Mouse (Mus musculus) spleen, adult 2 months (tissue): Measurements from ENCODE around the gene Slc31a1. TPM values are rescaled to one million over a fixed set of nuclear protein-coding genes. Genes with fewer than 3 reads are reported as not detected.

Experiments used
- DNase-seq, 2 experiments: peaks; one replicate each; pipeline versions ENCODE4 v3.0.0 to v3.0.0-alpha.2; 2012 to 2021; ENCODE audit warnings: low spot score in 2 of 2, low read depth in 1 of 2
- H3K27ac ChIP-seq: fragments of 200-500 bp; 2 replicates; pipeline ENCODE4 v1.5.1; 2012; ENCODE audit warnings: low read length, inconsistent platforms; ENCODE audit not compliant: insufficient read depth
- H3K27me3 ChIP-seq: fragments of 200-500 bp; 2 replicates; pipeline ENCODE4 v1.6.1; 2012; ENCODE audit warnings: mild to moderate bottlenecking, moderate library complexity, low read length, inconsistent platforms; ENCODE audit not compliant: control insufficient read depth, insufficient read depth
- H3K36me3 ChIP-seq: fragments of 200-500 bp; 2 replicates; pipeline ENCODE4 v1.6.1; 2012; ENCODE audit warnings: mild to moderate bottlenecking, low read length, inconsistent platforms; ENCODE audit not compliant: control insufficient read depth, insufficient read depth
- H3K4me1 ChIP-seq: fragments of 200-500 bp; 2 replicates; pipeline ENCODE4 v1.6.1; 2011; ENCODE audit warnings: inconsistent platforms; ENCODE audit not compliant: control insufficient read depth, insufficient read depth, insufficient read length
- H3K4me3 ChIP-seq: fragments of 200-500 bp; 2 replicates; pipeline ENCODE4 v1.5.1; 2011; ENCODE audit warnings: mild to moderate bottlenecking, inconsistent platforms; ENCODE audit not compliant: insufficient read depth, insufficient read length; ENCODE audit errors: extremely low read depth
- CTCF ChIP-seq: fragments of 200-500 bp; IDR thresholded peaks from 2 replicates; pipeline ENCODE4 v1.5.1; 2011; ENCODE audit warnings: mild to moderate bottlenecking, inconsistent platforms; ENCODE audit not compliant: insufficient read depth, insufficient read length, insufficient replicate concordance; ENCODE audit errors: extremely low read depth
- POLR2A ChIP-seq: fragments of 200-500 bp; IDR thresholded peaks from 2 replicates; pipeline ENCODE4 v1.6.1; 2011; ENCODE audit warnings: low read depth, low read length, inconsistent platforms
- WGBS: fragments of 180-500 bp; shearing (Covaris S2); methylation state at CpG from one replicate; pipeline ENCODE4 v1.1.7; 2018; 5-methylcytosine and 5-hydroxymethylcytosine counted together
- polyA plus RNA-seq: library from polyadenylated mRNA; depleted of rRNA; stranded (reverse); fragments of >200 nt; gene quantifications from 2 replicates; pipeline ENCODE4 v1.2.3, GENCODE M21; 2012

Gene Slc31a1
- polyA plus RNA-seq, 1 experiment: 5.4 TPM

DNA sequence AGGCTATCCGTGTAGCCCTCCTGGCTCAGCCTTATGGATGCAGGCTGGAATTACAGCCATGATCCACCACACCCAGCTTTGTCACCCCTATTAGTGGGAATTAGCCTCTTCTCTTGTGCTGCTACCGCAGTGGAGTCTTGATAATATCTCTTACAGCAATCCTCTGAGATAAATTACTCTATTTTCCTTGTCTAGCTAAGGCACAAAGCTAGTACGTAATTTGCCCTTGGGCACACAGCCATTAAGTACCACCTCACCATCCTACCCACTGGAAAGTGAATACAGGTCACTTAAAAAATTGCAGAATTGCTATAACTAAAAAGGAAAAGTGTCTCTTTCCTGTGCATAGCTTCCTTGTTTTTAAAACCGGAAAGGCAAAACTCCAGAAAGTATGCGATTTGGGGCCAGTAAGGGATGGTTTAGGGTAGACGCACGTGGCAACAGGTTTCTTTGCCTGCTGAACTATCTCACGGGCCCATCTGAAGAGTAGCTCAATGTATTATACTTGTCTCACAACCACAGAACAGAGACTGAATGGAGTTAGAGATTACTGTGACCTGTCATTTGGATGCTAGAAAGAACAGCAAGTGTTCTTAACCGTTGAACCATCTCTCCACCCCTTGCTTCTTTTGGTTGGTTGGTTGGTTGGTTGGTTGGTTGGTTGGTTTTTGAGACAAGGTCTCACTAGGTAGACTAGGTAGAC lies 12.4 kb downstream of the Slc31a1 start:
- Histone ChIP-seq H3K4me3 (no peak overlapping the region), H3K27ac (no peak overlapping the region), H3K36me3 (no peaks in the 10 kb centered on the region), H3K4me1 (no peaks in the 10 kb centered on the region; the same call in 1 of the 2 replicates), H3K27me3 (no peaks in the 10 kb centered on the region)
- TF ChIP-seq CTCF: no peak
- no peak for TF ChIP-seq POLR2A
- WGBS: 72% methylated on average over 9 of the region's 9 CpGs
- DNase-seq: no peak

- WGBS: 85% methylated on average over 7 of the region's 7 CpGs
- Histone ChIP-seq H3K4me3 (no peak overlapping the region), H3K27ac (no peak overlapping the region), H3K4me1 (no peaks in the 10 kb centered on the region), H3K27me3 (no peaks in the 10 kb centered on the region), H3K36me3 (no peaks in the 10 kb centered on the region)
- DNase-seq: no peak
- TF ChIP-seq POLR2A (no peak), CTCF (no peak)
Observed at GRCm38 (mm10) chr4:62373668-62374067, 13.1 kb downstream of the Slc31a1 start.

DNA sequence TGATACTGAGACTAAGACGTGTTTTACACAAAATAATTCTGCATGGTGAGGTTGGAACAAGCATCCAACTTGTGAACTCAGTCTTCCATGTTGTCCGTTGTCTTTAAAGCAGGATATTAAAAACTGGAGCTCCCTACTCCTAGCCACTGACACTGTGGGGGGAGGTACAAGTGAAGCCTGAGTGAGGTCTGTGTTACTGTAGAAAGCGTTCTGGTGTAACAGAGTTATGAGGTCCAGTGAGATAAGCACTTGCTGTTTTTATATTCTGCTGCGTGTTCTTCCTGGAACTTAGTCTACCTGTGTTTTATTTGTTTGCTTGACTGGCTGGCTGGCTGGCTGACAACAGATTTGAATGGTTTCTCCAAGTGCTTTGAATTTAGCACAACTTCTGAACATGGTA lies 13.8 kb downstream of the Slc31a1 start:
- H3K36me3 ChIP-seq: no peaks in the 10 kb centered on the region
- 89% methylated on average over 4 of the region's 4 CpGs for WGBS
- no peak overlapping the region for H3K27ac ChIP-seq
- no peak for DNase-seq
- H3K4me1 ChIP-seq: no peaks in the 10 kb centered on the region
- TF ChIP-seq POLR2A (no peak), CTCF (no peak)
- H3K4me3 ChIP-seq: no peak overlapping the region
- no peaks in the 10 kb centered on the region for H3K27me3 ChIP-seq

GRCm38 (mm10) chr4:62376123-62376522 lies 15.6 kb downstream of the Slc31a1 start:
- no peaks in the 10 kb centered on the region for H3K27me3 ChIP-seq
- no peak for DNase-seq
- H3K27ac ChIP-seq: no peak overlapping the region
- TF ChIP-seq CTCF (no peak), POLR2A (no peak)
- no peaks in the 10 kb centered on the region for H3K36me3 ChIP-seq
- H3K4me3 ChIP-seq: no peak overlapping the region
- 91% methylated on average over 2 of the region's 2 CpGs for WGBS
- no peaks in the 10 kb centered on the region for H3K4me1 ChIP-seq

- Histone ChIP-seq H3K4me3 (no peak overlapping the region), H3K27ac (no peak overlapping the region), H3K36me3 (no peaks in the 10 kb centered on the region), H3K4me1 (no peaks in the 10 kb centered on the region), H3K27me3 (no peaks in the 10 kb centered on the region)
- TF ChIP-seq CTCF: no peak
- TF ChIP-seq POLR2A: no peak
- no peak for DNase-seq
- WGBS: 85% methylated on average over 9 of the region's 9 CpGs
Observed at GRCm38 (mm10) chr4:62379724-62380381, 19.3 kb downstream of the Slc31a1 start.

GRCm38 (mm10) chr4:62383207-62383606 lies 22.7 kb downstream of the Slc31a1 start:
- Histone ChIP-seq H3K27me3 (no peaks in the 10 kb centered on the region), H3K36me3 (peaks cover 3% of the 10 kb centered on the region; the same call in 1 of the 2 replicates), H3K4me3 (no peak overlapping the region), H3K4me1 (no peaks in the 10 kb centered on the region), H3K27ac (no peak overlapping the region)
- WGBS: 87% methylated on average over 6 of the region's 6 CpGs
- TF ChIP-seq POLR2A: no peak
- no peak for TF ChIP-seq CTCF
- DNase-seq: no peak

- no peak for DNase-seq
- Histone ChIP-seq H3K4me1 (no peaks in the 10 kb centered on the region), H3K27ac (no peak overlapping the region), H3K27me3 (no peaks in the 10 kb centered on the region), H3K36me3 (peaks cover 4% of the 10 kb centered on the region; the same call in 1 of the 2 replicates), H3K4me3 (no peak overlapping the region)
- 93% methylated on average over 7 of the region's 7 CpGs for WGBS
- TF ChIP-seq CTCF (no peak), POLR2A (no peak)
Observed at GRCm38 (mm10) chr4:62383752-62384151, 23.2 kb downstream of the Slc31a1 start.
